Mouse (Mus musculus) embryonic fibroblast, embryonic 13.5 days (primary cell): Measurements from ENCODE around the gene Gfpt2.

Experiments
- CTCF ChIP-seq: IDR thresholded peaks from 2 replicates; pipeline ENCODE4 v1.5.1; 2011; ENCODE audit warnings: mild to moderate bottlenecking, control low read depth, low read length, moderate library complexity, borderline replicate concordance; ENCODE audit not compliant: insufficient read depth
- POLR2A ChIP-seq: IDR thresholded peaks from 2 replicates; pipeline ENCODE4 v1.6.1; 2011; ENCODE audit warnings: low read depth, mild to moderate bottlenecking, control low read depth, low read length, moderate library complexity

- TF ChIP-seq POLR2A (no peak), CTCF (no peak)
These were observed 28.4 kb downstream of the Gfpt2 start for GRCm38 (mm10) chr11:49822337-49822736.
